Mouse (Mus musculus) layer of hippocampus, adult 11-12 months (tissue): ENCODE measurements around the gene Fbn1.

Source experiments
- DNase-seq: peaks from one replicate; pipeline ENCODE4 v3.0.0; 2022; ENCODE audit warnings: low spot score

Gene Fbn1

GRCm38 (mm10) chr2:125389796-125390195 lies 118.0 kb downstream of the Fbn1 start:
- DNase-seq: no peak

- no peak for DNase-seq
These were observed 121.4 kb downstream of the Fbn1 start for GRCm38 (mm10) chr2:125386221-125386965.

- no peak for DNase-seq
These were observed 122.9 kb downstream of the Fbn1 start for GRCm38 (mm10) chr2:125384941-125385340.

- no peak for DNase-seq
These were observed 123.4 kb downstream of the Fbn1 start for GRCm38 (mm10) chr2:125384415-125384814.

GRCm38 (mm10) chr2:125383273-125383641 lies 124.5 kb downstream of the Fbn1 start:
- no peak for DNase-seq

- DNase-seq: no peak
These were observed 125.0 kb downstream of the Fbn1 start for GRCm38 (mm10) chr2:125382613-125383272.

GRCm38 (mm10) chr2:125380086-125380485 lies 127.7 kb downstream of the Fbn1 start:
- DNase-seq: peak; percentile 10

- DNase-seq: no peak
These were observed 128.6 kb downstream of the Fbn1 start for GRCm38 (mm10) chr2:125379206-125379605.

- DNase-seq: no peak
These were observed 131.9 kb downstream of the Fbn1 start for GRCm38 (mm10) chr2:125375926-125376325.

GRCm38 (mm10) chr2:125375301-125375700 lies 132.5 kb downstream of the Fbn1 start:
- no peak for DNase-seq

- no peak for DNase-seq
These were observed 138.1 kb downstream of the Fbn1 start for GRCm38 (mm10) chr2:125369666-125370065.

- DNase-seq: no peak
These were observed 139.2 kb downstream of the Fbn1 start for GRCm38 (mm10) chr2:125368616-125369015.

GRCm38 (mm10) chr2:125361661-125362060 lies 146.1 kb downstream of the Fbn1 start:
- DNase-seq: no peak

- DNase-seq: no peak
These were observed 151.3 kb downstream of the Fbn1 start for GRCm38 (mm10) chr2:125356486-125356885.

- no peak for DNase-seq
These were observed 151.7 kb downstream of the Fbn1 start for GRCm38 (mm10) chr2:125356068-125356467.

GRCm38 (mm10) chr2:125355216-125355971 lies 152.4 kb downstream of the Fbn1 start:
- no peak for DNase-seq

GRCm38 (mm10) chr2:125354587-125354986 lies 153.2 kb downstream of the Fbn1 start:
- peak; percentile 7 for DNase-seq

GRCm38 (mm10) chr2:125349144-125349543 lies 158.6 kb downstream of the Fbn1 start:
- no peak for DNase-seq

- no peak for DNase-seq
These were observed 165.4 kb downstream of the Fbn1 start for GRCm38 (mm10) chr2:125342181-125342950.

GRCm38 (mm10) chr2:125340381-125340780 lies 167.4 kb downstream of the Fbn1 start:
- DNase-seq: no peak

GRCm38 (mm10) chr2:125337239-125337638 lies 170.6 kb downstream of the Fbn1 start:
- no peak for DNase-seq

GRCm38 (mm10) chr2:125335206-125335605 lies 172.6 kb downstream of the Fbn1 start:
- DNase-seq: no peak
